Mouse (Mus musculus) adrenal gland, adult 8-10 months (tissue): Measurements from ENCODE around the gene Pdcd4. TPM values are rescaled to one million over a fixed set of nuclear protein-coding genes. Genes with fewer than 3 reads are reported as not detected.
A peak's percentile ranks its signal among the peaks of the same experiment; 100 is the strongest.

ENCODE experiments used
- DNase-seq: peaks from one replicate; pipeline ENCODE4 v3.0.0; 2022
- total RNA-seq, 4 experiments: library from RNA; stranded (reverse); gene quantifications; 2 replicates each; pipeline ENCODE4 v1.2.4; 2022

Pdcd4 gene
- total RNA-seq, result 100 to 1,000 TPM in 3 of 4 experiments, 10 to 100 TPM in 1; 97.1 to 122 (median 103) TPM

DNA sequence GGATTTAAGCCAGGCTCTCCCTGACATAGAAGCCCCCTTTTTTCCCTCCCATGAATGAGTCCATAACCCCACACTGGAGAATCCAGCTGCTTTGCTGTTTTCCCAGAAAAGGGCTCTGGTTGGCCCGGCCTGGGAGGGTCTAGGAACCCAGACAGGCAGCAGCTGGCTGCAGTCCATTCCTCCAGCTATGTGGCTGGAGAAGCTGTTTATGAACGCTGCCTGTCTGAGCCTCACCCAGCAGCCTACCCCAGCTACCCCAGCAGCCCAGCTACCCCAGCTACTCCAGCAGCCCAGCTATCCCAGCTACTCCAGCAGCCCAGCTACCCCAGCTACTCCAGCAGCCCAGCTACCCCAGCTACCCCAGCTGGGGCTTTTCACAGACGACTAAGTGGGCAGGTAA lies at the start of gene Pdcd4:
Gene Pdcd4, plus strand, starts transcription at position 171 of the 400 bp plus-strand sequence.
- no peak for DNase-seq

GRCm38 (mm10) chr19:53843972-53844371 lies 48.1 kb upstream of the Pdcd4 start:
- DNase-seq, result no peak

DNA sequence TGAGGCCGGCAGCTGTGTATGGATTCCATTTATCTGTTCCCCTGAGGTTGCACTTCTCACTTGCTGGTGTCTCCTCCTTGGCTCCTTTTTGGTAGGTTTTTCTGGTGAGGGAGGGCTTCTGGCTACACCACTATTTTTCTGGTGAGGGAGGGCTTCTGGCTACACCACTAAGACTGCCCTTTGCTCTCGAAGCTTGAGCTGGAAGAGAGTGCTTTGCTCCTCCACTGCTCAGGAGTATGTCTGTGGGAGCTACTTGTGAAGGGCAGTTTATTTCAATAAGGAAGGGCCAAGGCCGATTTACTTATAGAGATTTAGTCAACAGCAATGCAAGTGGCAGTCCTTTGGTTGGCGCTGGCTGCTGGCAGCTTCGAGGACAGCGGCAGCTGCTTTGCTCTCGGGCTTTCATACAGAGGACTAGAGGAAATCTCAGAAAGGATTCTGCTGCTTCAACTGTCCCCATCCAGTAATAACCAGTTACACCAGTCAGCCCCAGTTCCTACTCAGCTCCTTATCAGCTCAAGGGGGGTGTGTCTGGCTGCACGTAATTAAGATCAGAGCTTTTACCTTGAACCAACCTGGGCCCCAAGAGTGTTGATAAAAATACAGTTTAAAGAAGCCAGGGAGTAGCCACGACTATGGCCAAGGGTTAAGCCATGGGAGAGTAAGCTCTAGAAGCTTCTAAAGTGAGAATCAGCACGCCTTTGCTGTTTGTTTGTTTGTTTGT lies 43.6 kb upstream of the Pdcd4 start:
- no peak for DNase-seq

GRCm38 (mm10) chr19:53850166-53850922 lies 41.7 kb upstream of the Pdcd4 start:
- DNase-seq, result peak; percentile 90

DNA sequence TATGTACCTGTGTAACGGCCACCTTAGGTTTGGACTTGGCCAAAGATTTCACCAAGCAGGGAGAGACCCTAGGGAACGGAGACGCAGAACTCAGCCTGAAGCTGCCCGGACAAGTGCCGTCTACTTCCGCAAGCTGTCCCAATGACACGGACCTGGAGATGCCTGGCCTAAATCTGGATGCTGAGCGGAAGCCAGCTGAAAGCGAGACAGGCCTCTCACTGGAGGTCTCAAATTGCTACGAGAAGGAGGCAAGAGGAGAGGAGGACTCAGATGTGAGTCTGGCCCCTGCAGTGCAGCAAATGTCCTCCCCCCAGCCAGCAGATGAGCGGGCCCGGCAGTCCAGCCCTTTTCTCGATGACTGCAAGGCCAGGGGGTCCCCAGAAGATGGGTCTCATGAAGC lies 40.7 kb upstream of the Pdcd4 start:
- DNase-seq, result no peak

- no peak for DNase-seq
Measured at GRCm38 (mm10) chr19:53851826-53852698, 40.0 kb upstream of the Pdcd4 start.

GRCm38 (mm10) chr19:53852699-53853451 lies 39.2 kb upstream of the Pdcd4 start:
- DNase-seq, result peak; percentile 58

DNA sequence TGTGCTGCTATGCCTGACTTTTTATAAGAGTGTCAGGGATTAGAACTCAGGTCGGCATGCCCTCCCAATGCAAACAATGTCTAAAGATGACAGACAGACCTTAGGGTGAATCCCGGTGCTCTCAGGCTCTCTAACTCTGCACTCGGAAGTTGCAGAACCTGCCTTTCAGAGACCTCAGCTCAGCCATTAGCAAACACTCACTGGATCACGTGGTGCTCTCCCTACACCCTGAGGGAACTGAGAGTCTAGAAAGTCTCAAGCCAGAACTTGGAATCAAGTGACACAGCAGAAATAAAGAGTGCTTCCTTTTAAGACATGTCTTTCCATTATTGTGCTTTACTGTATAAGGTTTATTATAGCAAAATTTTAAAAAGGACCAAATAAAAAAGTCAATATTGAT lies 37.1 kb upstream of the Pdcd4 start:
- DNase-seq, result no peak

DNA sequence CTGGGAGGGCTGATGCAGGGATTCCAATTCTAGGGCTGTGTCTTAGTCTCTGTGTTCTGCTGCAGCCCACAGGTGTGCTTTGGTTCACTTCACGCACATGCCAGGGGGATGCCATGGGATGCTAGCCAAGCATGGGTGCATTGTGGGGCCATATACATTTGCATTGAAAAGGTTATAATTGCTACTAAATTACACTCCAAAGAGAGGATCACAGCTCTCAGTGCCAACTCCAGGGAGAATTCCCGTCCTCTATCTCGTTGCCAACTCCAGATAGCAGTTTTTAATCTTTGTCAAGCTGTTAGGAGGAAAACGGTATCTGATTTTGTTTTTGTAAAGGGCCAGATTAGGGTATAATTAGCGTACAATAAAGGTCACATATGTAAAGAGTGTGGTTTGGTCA lies 36.2 kb upstream of the Pdcd4 start:
- no peak for DNase-seq

- DNase-seq, result no peak
Measured at GRCm38 (mm10) chr19:53856794-53857193, 35.2 kb upstream of the Pdcd4 start.

GRCm38 (mm10) chr19:53857962-53858361 lies 34.1 kb upstream of the Pdcd4 start:
- DNase-seq, result no peak

DNA sequence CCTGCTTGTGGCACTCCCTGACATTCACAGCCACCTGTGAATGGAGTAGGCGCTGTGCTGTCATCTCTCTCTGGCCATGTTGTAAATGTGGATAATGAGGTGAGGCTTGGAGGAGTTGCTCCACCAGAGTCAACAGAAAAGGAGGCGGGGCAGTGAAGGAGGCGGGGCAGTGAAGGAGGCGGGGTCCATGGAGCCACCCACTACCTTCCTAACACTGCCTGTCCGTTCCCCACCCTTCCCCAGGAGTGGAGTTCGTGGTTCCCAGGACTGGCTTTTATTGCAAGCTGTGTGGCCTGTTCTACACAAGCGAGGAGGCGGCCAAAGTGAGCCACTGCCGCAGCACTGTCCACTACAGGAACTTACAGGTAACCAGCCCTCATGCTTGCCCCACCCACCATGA lies 32.9 kb upstream of the Pdcd4 start:
- no peak for DNase-seq

- DNase-seq, result no peak
Measured at GRCm38 (mm10) chr19:53859593-53859992, 32.4 kb upstream of the Pdcd4 start.

GRCm38 (mm10) chr19:53861346-53861745 lies 30.7 kb upstream of the Pdcd4 start:
- DNase-seq, result no peak

GRCm38 (mm10) chr19:53862573-53863246 lies 29.3 kb upstream of the Pdcd4 start:
- DNase-seq, result no peak

DNA sequence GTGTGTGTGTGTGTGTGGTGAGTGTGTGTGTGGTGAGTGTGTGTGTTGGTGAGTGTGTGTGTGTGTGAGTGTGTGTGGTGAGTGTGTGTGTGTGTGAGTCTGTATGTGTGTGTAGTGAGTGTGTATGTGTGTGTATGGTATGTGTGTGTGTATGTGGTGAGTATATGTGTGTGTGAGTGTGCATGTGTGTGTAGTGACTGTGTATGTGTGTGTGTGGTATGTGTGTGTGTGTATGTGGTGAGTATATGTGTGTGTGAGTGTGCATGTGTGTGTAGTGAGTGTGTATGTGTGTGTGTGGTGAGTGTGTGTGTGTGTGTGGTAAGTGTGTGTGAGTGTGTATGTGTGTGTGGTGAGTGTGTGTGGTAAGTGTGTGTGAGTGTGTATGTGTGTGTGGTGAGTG lies 24.8 kb upstream of the Pdcd4 start:
- DNase-seq, result no peak

DNA sequence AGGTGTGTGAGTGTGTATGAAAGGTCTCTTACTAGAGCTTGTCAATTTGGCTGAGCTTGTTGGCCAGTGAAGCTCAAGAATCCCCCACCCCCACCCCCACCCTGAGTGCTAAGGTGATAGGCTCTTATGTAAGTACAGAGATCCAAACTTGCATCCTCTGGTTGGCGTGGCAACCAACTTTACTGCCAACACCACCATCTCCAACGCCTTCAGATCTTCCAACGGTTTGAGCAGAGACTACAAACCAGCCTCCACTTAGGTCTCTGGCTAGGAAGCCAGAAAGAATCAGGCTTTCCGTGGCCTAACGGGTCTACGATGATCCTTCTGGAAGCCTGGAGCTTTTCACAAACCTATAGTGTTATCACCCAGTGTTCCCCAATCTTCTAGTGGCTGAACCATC lies 23.9 kb upstream of the Pdcd4 start:
- DNase-seq, result no peak

DNA sequence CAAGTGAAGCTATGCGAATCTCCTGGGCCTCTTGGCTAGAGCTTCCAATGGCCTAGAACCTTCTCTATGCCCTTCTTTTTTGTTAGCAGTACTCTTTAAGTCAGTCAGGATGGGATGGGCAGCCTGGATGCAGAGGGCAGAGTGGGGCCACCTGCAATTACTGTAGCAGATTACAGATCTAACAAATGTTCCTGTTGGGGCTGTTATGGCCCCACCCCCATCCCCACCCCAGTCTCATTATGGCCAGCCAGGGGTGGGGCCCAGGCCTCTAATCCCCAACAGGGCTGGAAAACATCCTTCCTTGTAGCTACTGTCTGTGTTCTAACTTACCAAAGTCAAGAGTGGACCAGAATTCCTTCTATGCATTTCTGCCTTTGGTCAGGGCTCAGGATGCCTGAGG lies 23.2 kb upstream of the Pdcd4 start:
- DNase-seq, result no peak

GRCm38 (mm10) chr19:53869427-53870385 lies 22.3 kb upstream of the Pdcd4 start:
- no peak for DNase-seq

DNA sequence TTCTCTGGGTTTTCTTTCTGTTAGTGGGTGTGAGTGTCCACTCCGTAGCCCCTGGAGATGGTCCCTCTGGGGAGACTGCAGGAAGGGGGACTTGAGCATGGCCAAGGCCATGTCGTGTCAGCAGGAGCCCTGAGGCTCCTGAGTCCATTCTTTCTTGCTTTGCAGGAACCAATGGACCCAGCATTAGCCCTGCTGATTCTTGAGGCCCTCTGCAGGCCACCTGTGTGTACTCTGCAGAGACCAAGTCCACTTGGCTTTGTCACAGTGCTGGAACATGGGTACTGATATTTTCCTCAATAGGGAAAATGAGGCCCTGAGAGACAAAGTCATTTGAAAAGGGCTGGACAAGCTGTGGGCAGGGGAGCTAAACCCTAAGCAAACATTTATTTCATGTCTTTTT lies 21.5 kb upstream of the Pdcd4 start:
- no peak for DNase-seq
